Mouse (Mus musculus) embryonic facial prominence, embryonic 13.5 days (tissue): ENCODE data around the gene Hist1h2bh. TPM values are rescaled to one million over a fixed set of nuclear protein-coding genes. Genes with fewer than 3 reads are reported as not detected.
A peak's percentile ranks its signal among the peaks of the same experiment; 100 is the strongest.
"Not testable (repeated sequence)": the region's sequence is repeated elsewhere in the genome, so short reads cannot be mapped to it uniquely, and the experiment has no call there.

Experiments
- ATAC-seq: fragments of 200-750 bp; cut with Nextera tagmentation; 2 replicates; pipeline ENCODE4 v1.8.0; 2017; ENCODE audit warnings: low read depth; ENCODE audit not compliant: insufficient number of reproducible peaks, insufficient read depth, low FRiP score, low TSS enrichment
- H3K27ac ChIP-seq: fragments of 300-500 bp; sonication (generic); 2 replicates; pipeline ENCODE4 v1.5.1; 2015; ENCODE audit warnings: moderate library complexity, mild to moderate bottlenecking, inconsistent platforms
- H3K27me3 ChIP-seq: fragments of 300-500 bp; sonication (generic); 2 replicates; pipeline ENCODE4 v1.6.1; 2015; ENCODE audit warnings: mild to moderate bottlenecking, inconsistent platforms
- H3K36me3 ChIP-seq: fragments of 300-500 bp; sonication (generic); 2 replicates; pipeline ENCODE4 v1.6.1; 2015; ENCODE audit warnings: mild to moderate bottlenecking, inconsistent platforms
- H3K4me1 ChIP-seq: fragments of 300-500 bp; sonication (generic); 2 replicates; pipeline ENCODE4 v1.6.1; 2015; ENCODE audit warnings: inconsistent platforms
- H3K4me2 ChIP-seq: fragments of 300-500 bp; sonication (generic); 2 replicates; pipeline ENCODE4 v1.6.1; 2015; ENCODE audit warnings: moderate library complexity, mild to moderate bottlenecking, inconsistent platforms
- H3K4me3 ChIP-seq: fragments of 300-500 bp; sonication (generic); 2 replicates; pipeline ENCODE4 v1.5.1; 2015; ENCODE audit warnings: mild to moderate bottlenecking, inconsistent platforms
- H3K9ac ChIP-seq: fragments of 300-500 bp; sonication (generic); 2 replicates; pipeline ENCODE4 v1.6.1; 2015; ENCODE audit warnings: mild to moderate bottlenecking, inconsistent platforms
- H3K9me3 ChIP-seq: fragments of 300-500 bp; sonication (generic); 2 replicates; pipeline ENCODE4 v1.6.1; 2016; ENCODE audit warnings: inconsistent platforms
- WGBS: fragments of 180-500 bp; shearing (Covaris S2); methylation state at CpG from one replicate; pipeline ENCODE4 v1.1.7; 2015; ENCODE audit warnings: mixed read lengths; 5-methylcytosine and 5-hydroxymethylcytosine counted together
- polyA plus RNA-seq: library from polyadenylated mRNA; unstranded; fragments of >200 nt; fragmentation: Nextera tagmentation; extraction: Ambion mirVana; gene quantifications from 2 replicates; pipeline ENCODE4 v1.2.1, GENCODE M21; 2015

Gene Hist1h2bh
- polyA plus RNA-seq, 1 experiment from 2014 or later, result 1.4 TPM

DNA sequence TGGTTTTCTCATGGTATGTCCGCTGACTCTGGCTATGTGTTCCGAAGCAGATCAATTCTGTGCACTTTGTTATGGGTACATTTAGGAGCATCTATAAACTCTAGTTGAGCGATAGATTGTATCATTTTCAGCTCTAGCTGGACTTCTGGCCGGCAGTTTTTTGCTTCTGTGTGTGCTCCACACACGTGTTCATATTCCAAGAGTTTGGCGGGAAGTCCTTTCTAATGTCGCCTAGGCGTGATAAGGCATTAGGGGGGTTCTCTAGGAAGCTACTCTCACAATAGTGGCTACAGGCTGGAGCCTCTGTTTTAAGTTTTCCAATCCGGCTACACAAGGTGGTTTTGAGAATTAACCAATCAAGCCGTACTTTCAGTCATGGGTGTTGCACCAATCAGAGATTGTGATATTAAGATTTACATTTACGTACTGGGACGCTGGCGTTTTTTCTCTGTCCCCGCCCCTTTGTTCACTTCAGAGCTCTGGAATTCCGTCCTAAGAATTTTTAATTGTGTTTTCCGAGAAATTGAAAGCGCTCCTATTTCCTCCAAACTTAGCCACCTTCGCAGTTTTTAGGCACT, 12.7 kb upstream of the Hist1h2bh start:
- ATAC-seq, result peak; percentile 79
- no peaks in the 10 kb centered on the region for H3K36me3 ChIP-seq
- no peaks in the 10 kb centered on the region for H3K27me3 ChIP-seq
- H3K9ac ChIP-seq, result peak overlapping the region; percentile 89
- H3K4me1 ChIP-seq, result peaks cover 14% of the 10 kb centered on the region
- H3K9me3 ChIP-seq, result no peaks in the 10 kb centered on the region
- peak overlapping the region; percentile 99 for H3K27ac ChIP-seq
- peak overlapping the region; percentile 91 for H3K4me2 ChIP-seq
- peak overlapping the region; percentile 63 for H3K4me3 ChIP-seq
- WGBS, result under 1% methylated on average over 18 of the region's 18 CpGs

- peak; percentile 88 for ATAC-seq
- under 1% methylated on average over 54 of the region's 54 CpGs for WGBS
- Histone ChIP-seq H3K9ac (peak overlapping the region; percentile 89), H3K27ac (peak overlapping the region; percentile 99), H3K4me1 (peaks cover 20% of the 10 kb centered on the region), H3K9me3 (no peaks in the 10 kb centered on the region), H3K4me3 (peak overlapping the region; percentile 63), H3K4me2 (peak overlapping the region; percentile 91), H3K27me3 (no peaks in the 10 kb centered on the region), H3K36me3 (no peaks in the 10 kb centered on the region)
Observed at GRCm38 (mm10) chr13:23554925-23555838, 12.0 kb upstream of the Hist1h2bh start.

GRCm38 (mm10) chr13:23554393-23554792, 11.2 kb upstream of the Hist1h2bh start:
- Histone ChIP-seq H3K4me3 (peak overlapping the region; percentile 63), H3K9ac (peak overlapping the region; percentile 89), H3K4me2 (peak overlapping the region; percentile 91), H3K36me3 (no peaks in the 10 kb centered on the region), H3K4me1 (peaks cover 20% of the 10 kb centered on the region), H3K9me3 (no peaks in the 10 kb centered on the region), H3K27me3 (no peaks in the 10 kb centered on the region), H3K27ac (peak overlapping the region; percentile 99)
- 24% methylated on average over 9 of the region's 9 CpGs for WGBS
- ATAC-seq, result no peak

GRCm38 (mm10) chr13:23552962-23553361, 9.8 kb upstream of the Hist1h2bh start, which contains the start of gene Hist1h1d:
TSS of gene Hist1h1d (plus strand) at chr13:23553262.
- 0 out of 2 replicates have a peak within 1 kb of the TSS, but pooled peaks have one; percentile 48 for H3K4me3 ChIP-seq
- H3K27ac ChIP-seq, result peak within 1 kb of the TSS; percentile 99
- H3K9me3 ChIP-seq, result no peaks in the 10 kb centered on the region
- peak within 1 kb of the TSS; percentile 89; the same call in 1 of the 2 replicates for H3K9ac ChIP-seq
- H3K36me3 ChIP-seq, result no peaks in the 10 kb centered on the region
- H3K27me3 ChIP-seq, result no peaks in the 10 kb centered on the region
- H3K4me2 ChIP-seq, result peak within 1 kb of the TSS; percentile 91
- ATAC-seq, result no peak
- peaks cover 20% of the 10 kb centered on the region for H3K4me1 ChIP-seq

DNA sequence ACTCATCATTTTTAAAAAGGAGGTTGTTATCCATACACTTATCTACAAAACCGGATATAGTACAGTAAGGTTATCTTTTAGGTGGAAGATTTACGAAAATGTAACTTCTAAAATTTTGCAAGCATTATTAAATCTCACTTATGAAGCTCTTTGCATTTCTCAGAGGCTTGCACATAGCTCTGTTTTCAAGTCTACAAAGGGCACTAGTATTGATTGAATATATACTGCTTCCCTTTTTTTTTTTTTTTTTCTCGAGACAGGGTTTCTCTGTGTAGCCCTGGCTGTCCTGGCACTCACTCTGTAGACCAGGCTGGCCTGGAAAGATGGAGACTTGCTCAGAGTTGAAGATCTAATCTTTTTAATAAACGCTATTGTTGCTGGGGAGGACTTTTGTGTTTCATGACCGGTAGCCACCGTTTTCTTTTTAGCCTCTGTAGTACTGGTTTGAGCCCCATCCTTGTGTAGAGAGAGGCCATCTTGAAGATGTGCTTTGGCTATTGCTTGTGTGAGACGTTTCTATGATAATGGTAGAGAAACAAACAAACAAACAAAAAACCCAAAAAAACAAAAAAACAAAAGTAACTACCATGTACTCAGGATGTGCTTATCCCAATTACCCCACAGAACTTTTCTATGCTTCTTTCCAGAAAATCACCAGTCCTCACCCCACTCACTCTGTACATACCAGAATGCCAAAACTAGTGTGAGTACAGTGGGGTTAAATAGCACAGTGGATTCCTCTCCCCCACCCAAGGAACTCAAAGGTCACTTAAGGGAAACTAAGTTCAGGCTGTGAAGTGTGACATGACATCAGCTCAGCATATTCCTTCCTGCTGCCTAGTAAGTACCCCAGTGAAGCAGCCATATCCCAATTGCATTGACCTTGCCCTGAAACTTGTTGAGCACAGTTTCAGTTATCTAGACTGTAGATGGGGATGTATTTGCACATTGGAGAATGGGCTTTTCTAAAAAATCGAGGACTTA, 9.0 kb upstream of the Hist1h2bh start:
- H3K4me1 ChIP-seq, result peaks cover 20% of the 10 kb centered on the region
- H3K4me3 ChIP-seq, result peak overlapping the region; percentile 48
- H3K27ac ChIP-seq, result peak overlapping the region; percentile 94
- peak overlapping the region; percentile 71; the same call in 1 of the 2 replicates for H3K9ac ChIP-seq
- no peaks in the 10 kb centered on the region for H3K9me3 ChIP-seq
- H3K36me3 ChIP-seq, result no peaks in the 10 kb centered on the region
- 52% methylated on average over 8 of the region's 8 CpGs for WGBS
- H3K27me3 ChIP-seq, result no peaks in the 10 kb centered on the region
- ATAC-seq, result no peak
- peak overlapping the region; percentile 72 for H3K4me2 ChIP-seq

DNA sequence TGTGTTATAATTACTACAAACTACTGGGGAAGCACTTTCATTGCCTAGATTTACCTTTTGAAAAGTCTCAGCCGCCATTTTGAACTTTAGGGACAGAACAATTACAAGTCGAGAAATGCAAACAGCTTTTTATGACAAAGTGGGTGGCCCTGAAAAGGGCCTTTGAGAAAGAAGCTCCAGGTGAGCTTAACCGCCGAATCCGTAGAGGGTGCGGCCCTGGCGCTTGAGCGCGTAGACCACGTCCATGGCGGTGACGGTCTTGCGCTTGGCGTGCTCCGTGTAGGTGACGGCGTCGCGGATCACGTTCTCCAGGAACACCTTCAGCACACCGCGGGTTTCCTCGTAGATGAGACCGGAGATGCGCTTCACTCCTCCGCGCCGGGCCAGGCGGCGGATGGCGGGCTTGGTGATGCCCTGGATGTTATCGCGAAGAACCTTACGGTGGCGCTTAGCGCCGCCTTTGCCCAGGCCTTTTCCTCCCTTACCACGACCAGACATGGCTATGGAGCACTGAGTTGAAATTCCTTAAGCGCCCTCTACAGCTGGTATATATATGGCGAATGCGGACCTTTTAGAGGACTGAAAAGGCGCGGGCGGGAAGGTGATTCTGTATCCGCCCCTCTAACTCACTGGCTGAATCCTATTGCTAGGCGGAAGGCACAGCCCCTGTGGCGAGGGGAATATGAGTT, 8.1 kb upstream of the Hist1h2bh start, which contains the start of gene Hist1h4f:
Gene Hist1h4f (minus strand): TSS at position 503 of the 689 bp plus-strand sequence.
- WGBS, result under 1% methylated on average over 47 of the region's 47 CpGs

GRCm38 (mm10) chr13:23550761-23551145, 7.6 kb upstream of the Hist1h2bh start:
- Histone ChIP-seq H3K36me3 (no peaks in the 10 kb centered on the region), H3K27ac (peak overlapping the region; percentile 94), H3K4me1 (peaks cover 16% of the 10 kb centered on the region), H3K4me2 (peak overlapping the region; percentile 72), H3K27me3 (no peaks in the 10 kb centered on the region), H3K9me3 (no peaks in the 10 kb centered on the region), H3K4me3 (peak overlapping the region; percentile 48), H3K9ac (peak overlapping the region; percentile 71)
- WGBS, result 6% methylated on average over 3 of the region's 3 CpGs
- no peak for ATAC-seq

More for the DNA sequence above, 8.1 kb upstream of the Hist1h2bh start, which contains the start of gene Hist1h4f:
- ATAC-seq, result peak; percentile 79
- H3K4me3 ChIP-seq, result peak within 1 kb of the TSS; percentile 48
- peak within 1 kb of the TSS; percentile 71 for H3K9ac ChIP-seq
- H3K36me3 ChIP-seq, H3K27me3 ChIP-seq, H3K9me3 ChIP-seq: not testable (repeated sequence)
- H3K4me2 ChIP-seq, result peak within 1 kb of the TSS; percentile 72
- peaks cover 16% of the 10 kb centered on the region for H3K4me1 ChIP-seq
- H3K27ac ChIP-seq, result peak within 1 kb of the TSS; percentile 94

DNA sequence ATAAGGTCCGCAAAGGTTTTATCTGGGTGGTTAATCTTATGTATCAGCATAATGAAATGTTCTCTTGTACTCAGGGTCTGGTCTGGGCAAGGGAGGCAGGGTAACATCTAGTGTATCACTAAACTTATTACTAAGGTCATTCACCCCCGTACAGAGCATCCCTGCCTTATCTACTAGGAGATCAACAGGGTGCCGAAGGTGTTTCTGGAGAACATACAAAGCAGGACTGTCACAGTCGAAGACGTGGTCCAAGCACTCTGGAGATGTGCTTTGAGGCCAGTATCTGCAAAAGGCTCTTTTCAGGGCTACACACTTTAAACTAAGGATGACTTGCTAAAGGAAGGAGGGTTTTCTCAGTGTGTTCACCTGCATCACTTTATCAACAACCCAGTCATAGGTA, 3.5 kb upstream of the Hist1h2bh start:
- no peak for ATAC-seq
- H3K4me2 ChIP-seq, result 0 out of 2 replicates have a peak overlapping the region, but pooled peaks have one; percentile 0
- 81% methylated on average over 5 of the region's 5 CpGs for WGBS
- no peak overlapping the region for H3K4me3 ChIP-seq
- H3K27ac ChIP-seq, result peak overlapping the region; percentile 23; the same call in 1 of the 2 replicates
- H3K9ac ChIP-seq, result no peak overlapping the region
- H3K27me3 ChIP-seq, result no peaks in the 10 kb centered on the region
- no peaks in the 10 kb centered on the region for H3K36me3 ChIP-seq
- peaks cover 6% of the 10 kb centered on the region for H3K4me1 ChIP-seq
- H3K9me3 ChIP-seq, result no peaks in the 10 kb centered on the region

DNA sequence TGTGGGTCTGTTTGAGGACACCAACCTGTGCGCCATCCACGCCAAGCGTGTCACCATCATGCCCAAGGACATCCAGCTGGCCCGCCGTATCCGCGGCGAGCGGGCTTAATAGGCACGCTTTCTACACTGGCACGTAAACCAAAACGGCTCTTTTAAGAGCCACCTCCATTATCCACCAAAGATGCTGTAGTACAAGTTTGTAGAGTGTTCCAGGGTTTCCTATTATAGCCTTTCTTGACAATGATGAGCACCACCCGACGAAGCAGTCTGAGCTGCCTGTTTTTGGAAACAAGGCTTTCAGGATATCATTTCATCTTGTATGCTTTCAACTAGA, 1.6 kb upstream of the Hist1h2bh start:
- H3K9me3 ChIP-seq, H3K27me3 ChIP-seq, ATAC-seq, H3K36me3 ChIP-seq, H3K4me1 ChIP-seq: not testable (repeated sequence)
- Histone ChIP-seq H3K9ac (peak overlapping the region; percentile 76), H3K27ac (peak overlapping the region; percentile 97), H3K4me3 (peak overlapping the region; percentile 51), H3K4me2 (peak overlapping the region; percentile 69)
- 0% methylated on average over 13 of the region's 14 CpGs for WGBS

DNA sequence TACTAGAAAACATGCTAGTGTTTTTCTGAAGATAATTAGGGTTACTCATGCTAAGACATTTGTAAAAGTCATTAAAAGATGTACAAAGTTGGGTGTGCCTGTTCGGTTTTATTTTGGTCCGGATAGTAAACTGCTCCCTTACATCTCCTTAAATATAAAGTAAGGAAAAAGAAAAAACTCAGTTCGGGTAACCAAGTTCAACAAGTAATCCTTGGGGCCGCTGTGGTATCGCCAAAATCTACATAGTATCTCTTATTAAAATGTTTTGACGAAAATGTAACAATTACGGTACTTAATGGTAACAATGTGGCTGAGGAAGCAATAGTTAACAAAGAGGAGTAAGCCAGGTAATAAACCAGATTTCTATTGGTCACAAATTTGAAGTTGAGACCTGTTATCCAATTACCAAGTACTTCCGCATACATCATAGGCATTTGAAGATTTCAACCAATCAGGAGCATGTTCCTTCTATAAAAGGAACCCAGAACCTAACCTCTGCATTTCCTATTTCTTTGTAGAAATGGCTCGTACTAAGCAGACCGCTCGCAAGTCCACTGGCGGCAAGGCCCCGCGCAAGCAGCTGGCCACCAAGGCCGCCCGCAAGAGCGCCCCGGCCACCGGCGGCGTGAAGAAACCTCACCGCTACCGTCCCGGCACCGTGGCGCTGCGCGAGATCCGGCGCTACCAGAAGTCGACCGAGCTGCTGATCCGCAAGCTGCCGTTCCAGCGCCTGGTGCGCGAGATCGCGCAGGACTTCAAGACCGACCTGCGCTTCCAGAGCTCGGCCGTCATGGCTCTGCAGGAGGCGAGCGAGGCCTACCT, 984 bp upstream of the Hist1h2bh start, which contains the start of gene Hist1h3f:
Gene Hist1h3f (plus strand): TSS at position 88 of the 822 bp plus-strand sequence.
- H3K27me3 ChIP-seq, result no peaks in the 10 kb centered on the region
- no peaks in the 10 kb centered on the region; the same call in 1 of the 2 replicates for H3K4me1 ChIP-seq
- H3K4me3 ChIP-seq, result peak within 1 kb of the TSS; percentile 51
- no peaks in the 10 kb centered on the region for H3K9me3 ChIP-seq
- ATAC-seq, result peak; percentile 91
- WGBS, result under 1% methylated on average over 22 of the region's 45 CpGs
- no peaks in the 10 kb centered on the region for H3K36me3 ChIP-seq
- peak within 1 kb of the TSS; percentile 97 for H3K27ac ChIP-seq
- H3K9ac ChIP-seq, result peak within 1 kb of the TSS; percentile 76
- H3K4me2 ChIP-seq, result peak within 1 kb of the TSS; percentile 69
